Mouse (Mus musculus) neutrophil, adult 5-6 weeks (primary cell): ENCODE measurements around the gene Cxcl14. TPM values are rescaled to one million over a fixed set of nuclear protein-coding genes. Genes with fewer than 3 reads are reported as not detected.

ENCODE experiments used
- ATAC-seq: fragments of 151-379, 151-347 bp; 2 replicates; pipeline ENCODE4 v1.8.0; 2017; ENCODE audit warnings: mild to moderate bottlenecking, moderate TSS enrichment; ENCODE audit not compliant: insufficient number of reproducible peaks, poor library complexity, low FRiP score, severe bottlenecking; ENCODE audit errors: extremely low read depth
- total RNA-seq: library from RNA; stranded (forward); fragments of 200-1000 nt; gene quantifications from 2 replicates; pipeline ENCODE4 v1.2.3, GENCODE M21; 2017

Gene Cxcl14
- total RNA-seq: not detected in 2 replicates

DNA sequence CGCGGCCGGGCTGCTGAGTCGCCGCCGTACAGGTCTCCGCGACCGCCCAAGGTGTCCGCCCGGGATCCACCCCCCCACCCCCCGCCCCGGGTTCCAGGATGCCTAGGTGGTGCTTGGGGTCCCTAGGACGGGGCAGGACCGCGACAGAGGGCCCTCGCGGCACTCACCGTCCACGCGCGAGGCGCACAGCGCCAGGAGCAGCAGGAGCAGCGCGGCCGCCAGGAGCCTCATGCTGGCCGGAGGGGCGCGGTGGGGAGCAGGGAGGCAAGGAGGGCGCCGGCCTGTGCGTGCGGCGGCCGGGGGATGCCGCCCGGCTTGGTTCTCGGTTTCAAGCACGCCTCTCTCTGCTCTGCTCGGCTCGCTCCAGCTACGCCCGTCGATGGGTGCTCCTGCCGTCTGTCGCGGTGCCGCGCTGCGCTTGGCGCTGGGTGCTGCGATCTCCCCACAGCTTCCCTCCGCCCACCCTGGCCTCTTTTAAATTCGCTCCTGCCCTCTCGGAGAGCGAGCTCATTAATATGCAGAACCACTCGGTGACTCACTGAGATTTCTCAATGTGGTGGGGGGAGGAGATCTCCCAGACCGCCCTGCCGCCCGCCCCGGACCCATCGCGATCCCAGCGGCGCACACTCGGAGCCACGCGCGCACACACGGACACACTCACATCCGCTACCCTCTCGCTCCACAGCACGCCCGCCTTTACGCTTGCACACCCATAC is at the start of gene Cxcl14:
Gene Cxcl14 (minus strand): TSS at position 609 of the 716 bp plus-strand sequence.
- no peak for ATAC-seq

- no peak for ATAC-seq
These were observed 48.0 kb upstream of the Cxcl14 start for GRCm38 (mm10) chr13:56344355-56344754.

DNA sequence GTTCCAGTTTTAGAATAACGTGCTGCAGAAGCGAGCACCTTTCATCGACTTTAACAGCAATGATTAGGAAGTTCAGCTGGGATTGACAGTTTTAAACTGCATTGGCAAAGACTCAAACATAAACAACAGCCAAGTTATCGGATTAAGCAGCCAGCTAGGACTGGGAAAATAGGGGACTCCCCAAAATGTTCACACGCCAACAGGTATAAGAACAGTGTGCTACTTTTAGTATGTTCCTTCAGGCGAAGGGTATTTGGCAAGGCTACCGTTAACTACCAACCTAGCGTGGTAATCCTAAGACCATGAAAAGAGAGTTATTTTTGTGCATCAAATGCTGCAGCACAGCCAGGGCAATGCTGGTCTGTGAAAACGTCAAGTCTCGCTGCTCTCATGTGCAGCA is 46.1 kb upstream of the Cxcl14 start:
- ATAC-seq: no peak

DNA sequence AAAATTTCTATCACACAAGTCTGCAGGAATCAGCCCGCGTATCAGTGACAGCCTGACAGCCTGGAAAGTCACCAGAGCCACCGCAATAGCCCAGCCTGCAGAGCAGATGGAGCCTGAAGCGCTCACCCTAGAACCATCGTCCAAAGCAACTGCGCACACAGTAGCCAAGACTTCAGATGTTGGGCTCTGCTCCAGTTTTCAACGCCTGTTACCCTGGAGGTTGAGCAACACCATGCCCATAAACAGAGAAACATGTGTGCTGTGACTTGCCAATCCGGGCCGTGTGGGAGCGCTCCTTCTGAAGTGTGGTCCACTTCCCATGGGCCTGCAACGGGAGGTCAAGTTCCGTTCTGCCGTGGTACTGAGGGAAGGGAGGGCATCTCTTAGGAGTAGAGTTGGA is 44.2 kb upstream of the Cxcl14 start:
- no peak for ATAC-seq

DNA sequence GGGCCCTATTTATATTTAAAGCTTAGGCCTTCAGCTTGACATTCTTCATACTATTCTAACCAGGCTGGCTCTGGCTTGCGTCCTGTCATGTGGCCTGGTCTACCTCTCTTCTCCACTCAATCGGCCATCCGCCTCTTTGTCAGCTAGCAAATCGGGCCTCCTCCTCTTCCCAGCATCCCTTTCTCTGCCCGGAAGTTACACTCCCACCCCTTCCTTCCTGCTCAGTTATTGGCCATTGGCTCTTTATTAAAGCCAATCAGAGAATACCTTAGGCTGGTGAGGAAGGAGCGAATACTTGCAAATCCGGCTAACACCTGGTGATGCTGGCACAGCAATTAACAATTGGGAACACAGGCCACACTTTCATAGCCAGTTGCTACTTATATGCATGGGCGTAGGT is 43.5 kb upstream of the Cxcl14 start:
- ATAC-seq: no peak

DNA sequence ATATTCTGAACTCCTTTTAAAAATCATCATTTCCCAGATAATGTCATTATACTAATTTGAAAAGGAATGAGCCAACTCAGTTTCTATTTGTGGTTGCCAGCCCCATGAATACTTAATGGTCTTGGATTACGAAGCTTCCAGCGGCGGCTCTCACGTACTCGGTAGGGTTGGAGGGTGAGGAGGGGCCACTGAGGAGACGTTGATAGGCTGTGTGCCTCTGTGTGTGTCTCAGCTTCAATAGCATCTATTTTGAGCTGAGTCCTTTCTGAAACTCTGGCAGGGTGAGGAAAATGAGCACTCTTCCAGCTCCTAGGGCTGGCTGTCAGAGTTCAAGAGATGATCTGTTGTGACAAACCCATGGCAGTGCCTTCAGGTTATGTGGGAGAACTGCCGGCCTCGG is 40.6 kb upstream of the Cxcl14 start:
- ATAC-seq: no peak

DNA sequence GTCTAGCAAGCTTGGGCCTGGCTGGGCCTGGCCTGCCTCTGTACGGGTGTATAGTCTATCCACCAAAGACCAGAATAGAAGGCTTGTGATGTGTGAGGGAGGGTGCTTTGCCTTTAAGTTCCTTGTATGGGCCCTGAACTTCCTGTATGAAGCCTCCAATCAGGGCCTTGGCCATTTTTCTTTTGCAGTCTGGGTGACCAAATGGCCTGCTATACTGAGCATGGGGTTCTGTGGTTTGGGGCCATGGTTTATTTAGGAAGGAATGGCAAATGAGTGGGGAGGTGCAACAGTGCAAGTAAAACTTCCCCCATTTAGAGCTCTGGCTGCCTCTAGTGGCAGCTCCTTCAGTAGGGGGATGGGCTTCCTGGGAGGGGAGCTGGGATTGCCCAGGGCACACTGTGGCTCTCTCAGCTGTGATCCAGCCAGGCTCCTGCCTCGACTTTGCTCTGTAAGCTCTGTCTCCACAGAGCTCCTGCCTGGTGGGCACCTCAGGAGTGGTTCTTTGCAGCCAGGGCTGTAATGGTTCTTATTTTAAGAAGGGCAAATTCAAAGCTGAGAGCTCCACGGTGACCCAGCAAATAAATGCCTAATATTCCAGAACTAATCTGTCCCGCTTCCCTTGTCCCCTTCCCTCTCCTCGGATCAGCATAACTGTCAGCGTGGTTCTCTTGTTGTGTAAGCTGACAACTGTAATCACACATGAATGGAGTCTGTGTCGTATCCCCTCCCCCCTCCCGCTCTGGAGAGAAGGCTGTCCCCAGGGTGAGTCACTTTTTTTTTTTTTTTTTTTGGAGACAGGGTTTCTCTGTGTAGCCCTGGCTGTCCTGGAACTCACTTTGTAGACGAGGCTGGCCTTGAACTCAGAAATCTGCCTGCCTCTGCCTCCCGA is 38.7 kb upstream of the Cxcl14 start:
- no peak for ATAC-seq

DNA sequence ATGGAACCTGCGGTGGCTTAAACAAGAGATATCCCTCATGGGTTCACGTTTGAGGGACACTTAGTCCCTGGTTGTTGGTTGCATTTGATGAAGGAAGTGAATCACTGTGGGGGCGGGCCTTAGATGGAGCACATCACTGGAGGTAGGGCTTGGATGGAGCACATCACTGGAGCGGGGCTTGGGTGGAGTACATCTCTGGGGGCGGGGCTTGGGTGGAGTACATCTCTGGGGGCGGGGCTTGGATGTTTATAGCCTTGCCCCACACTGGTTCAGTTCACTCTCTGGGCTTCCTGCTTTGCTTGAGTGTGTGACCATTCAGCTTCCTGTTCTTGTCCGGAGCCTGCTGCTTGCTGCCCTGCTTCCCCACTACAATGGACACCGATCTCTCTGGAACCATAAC is 37.9 kb upstream of the Cxcl14 start:
- no peak for ATAC-seq

DNA sequence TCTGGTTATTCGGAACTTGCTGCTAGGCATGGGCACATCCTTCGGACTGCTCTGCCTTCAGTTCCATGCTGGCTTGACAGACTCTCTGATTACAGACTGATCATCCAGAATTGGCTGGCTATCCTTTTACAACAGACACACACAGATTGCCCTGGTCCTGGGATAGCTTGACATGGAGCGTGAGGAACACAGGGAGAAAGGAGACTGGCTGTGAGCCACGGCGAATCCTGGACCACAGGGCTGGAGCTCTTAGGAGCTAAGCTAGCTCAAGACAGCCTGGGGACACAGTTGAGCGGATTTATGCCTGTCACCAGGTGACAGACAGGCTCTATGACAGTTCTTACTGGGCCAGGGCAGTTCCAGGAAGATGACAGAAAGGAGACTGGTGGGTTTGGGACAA is 36.0 kb upstream of the Cxcl14 start:
- no peak for ATAC-seq

GRCm38 (mm10) chr13:56330603-56331455 is 34.5 kb upstream of the Cxcl14 start:
- ATAC-seq: no peak

GRCm38 (mm10) chr13:56329769-56330168 is 33.4 kb upstream of the Cxcl14 start:
- no peak for ATAC-seq

DNA sequence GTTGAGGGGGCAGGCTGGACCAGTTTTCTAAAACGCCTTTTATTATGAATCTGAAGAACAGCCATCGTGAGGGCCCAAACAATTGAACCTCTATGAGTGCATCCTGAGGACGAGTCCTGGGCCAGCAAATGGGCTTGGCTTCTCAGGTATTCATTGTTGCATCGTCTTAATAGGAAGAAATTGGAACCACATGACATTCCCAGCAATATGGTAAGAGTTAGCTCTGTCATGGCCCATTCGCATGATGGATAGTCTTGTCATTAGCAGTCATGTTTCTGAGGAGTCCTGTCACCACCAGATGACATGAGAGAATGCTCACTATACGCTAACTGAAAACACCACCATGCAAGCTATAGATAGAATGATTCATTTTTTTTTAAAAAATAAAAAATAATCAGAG is 32.8 kb upstream of the Cxcl14 start:
- ATAC-seq: no peak

DNA sequence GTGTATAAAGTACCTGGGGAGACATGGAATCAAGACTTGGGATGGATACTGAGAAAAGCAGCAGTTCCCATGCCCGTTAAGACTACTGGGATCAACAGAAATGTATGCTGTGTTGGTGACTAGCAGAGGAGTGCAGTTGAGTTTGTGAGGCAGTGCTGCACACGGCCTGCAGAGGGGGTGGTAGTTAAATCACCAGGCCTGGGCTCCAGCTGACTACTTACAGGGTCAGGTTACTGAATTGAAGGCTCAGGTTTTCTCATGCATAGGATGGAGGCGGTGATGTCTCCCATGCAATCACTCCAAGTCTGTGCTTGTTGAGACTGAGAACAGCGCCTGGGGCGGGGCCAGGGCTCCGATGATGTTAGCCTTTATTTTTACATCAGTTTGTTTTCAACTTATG is 31.4 kb upstream of the Cxcl14 start:
- no peak for ATAC-seq

GRCm38 (mm10) chr13:56321635-56322034 is 25.3 kb upstream of the Cxcl14 start:
- ATAC-seq: no peak

DNA sequence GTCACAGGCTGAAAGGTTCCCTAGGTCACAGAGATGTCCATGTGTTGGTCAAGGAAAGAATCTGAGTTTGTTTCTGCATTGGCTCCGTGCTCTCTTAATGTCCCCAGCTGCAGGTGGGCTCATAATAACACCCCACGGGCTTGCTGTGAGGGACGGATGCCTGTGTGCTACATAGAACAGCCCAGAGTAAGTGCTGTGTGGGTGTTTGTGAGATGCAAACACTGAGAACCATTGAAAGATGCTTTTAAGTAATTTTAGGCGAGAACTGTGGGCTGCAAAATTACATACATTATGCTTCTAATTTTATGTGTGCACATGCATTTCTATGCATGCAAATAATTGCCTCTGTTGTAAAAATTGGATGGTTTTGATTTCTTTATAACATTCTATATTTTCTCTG is 20.6 kb upstream of the Cxcl14 start:
- ATAC-seq: no peak

DNA sequence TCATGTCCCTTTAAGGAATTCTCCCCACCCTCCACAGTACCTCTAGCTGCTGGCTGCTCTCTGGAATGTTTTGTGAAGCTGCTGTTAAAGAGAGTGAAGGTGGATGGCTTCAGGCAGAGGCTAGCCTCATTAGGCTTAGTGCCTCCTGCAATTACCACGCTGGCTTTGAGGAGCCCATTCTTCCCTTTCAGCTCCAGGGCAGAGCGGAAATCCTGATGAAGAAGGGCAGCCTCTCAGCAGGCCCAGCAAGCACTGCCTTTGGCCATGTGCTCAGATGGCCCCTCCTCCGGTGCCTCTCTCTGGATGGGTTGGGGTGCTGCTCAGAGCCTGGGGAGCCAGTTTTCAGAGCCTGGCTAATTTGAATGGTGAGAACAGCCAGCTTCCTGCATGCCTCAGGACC is 18.9 kb upstream of the Cxcl14 start:
- ATAC-seq: no peak

GRCm38 (mm10) chr13:56305058-56305457 is 8.7 kb upstream of the Cxcl14 start:
- ATAC-seq: no peak

DNA sequence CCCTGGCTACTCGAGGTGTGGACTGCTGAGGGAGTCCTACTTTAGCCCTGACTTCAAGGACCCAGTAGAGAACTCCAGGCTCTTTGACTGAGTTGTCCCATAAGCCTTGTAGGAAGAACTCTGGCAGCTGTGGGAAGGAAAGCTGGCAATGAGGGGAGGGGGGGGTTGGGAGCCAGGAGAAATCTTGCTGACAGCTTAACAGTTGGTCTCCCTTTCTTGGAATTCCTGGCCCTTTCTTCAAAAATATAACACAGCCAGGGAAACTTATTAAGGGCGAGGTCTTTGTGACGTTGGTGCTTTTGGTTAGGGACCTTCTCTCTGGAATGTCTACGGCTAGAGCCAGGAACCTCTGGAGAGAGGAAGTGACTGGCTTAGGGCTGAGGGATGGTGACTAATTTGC is 8.1 kb upstream of the Cxcl14 start:
- no peak for ATAC-seq

- no peak for ATAC-seq
These were observed 3.0 kb upstream of the Cxcl14 start for GRCm38 (mm10) chr13:56299336-56299735.

DNA sequence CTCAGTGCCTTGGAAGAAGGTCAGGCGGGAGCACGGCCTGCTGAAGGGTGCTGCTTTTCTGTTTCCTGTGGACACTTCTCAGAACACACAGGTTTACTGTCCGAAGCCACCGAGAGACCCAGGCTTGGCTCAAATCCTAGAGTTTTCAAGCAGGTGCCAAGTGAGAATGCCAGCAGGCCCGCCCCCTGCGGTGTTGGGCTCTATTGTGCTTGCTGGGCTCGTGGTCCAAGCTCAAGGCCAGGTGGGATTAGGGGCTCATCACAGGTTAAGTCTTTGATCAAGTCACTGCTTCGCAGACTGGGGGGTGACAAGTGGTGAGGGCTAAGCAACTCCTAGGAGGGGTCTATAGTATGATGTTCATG is 289 bp upstream of the Cxcl14 start:
- ATAC-seq: no peak
